Mouse (Mus musculus): ENCODE results near the gene BC030867.
A peak's percentile ranks its signal among the peaks of the same experiment; 100 is the strongest.

The BC030867 gene

DNA sequence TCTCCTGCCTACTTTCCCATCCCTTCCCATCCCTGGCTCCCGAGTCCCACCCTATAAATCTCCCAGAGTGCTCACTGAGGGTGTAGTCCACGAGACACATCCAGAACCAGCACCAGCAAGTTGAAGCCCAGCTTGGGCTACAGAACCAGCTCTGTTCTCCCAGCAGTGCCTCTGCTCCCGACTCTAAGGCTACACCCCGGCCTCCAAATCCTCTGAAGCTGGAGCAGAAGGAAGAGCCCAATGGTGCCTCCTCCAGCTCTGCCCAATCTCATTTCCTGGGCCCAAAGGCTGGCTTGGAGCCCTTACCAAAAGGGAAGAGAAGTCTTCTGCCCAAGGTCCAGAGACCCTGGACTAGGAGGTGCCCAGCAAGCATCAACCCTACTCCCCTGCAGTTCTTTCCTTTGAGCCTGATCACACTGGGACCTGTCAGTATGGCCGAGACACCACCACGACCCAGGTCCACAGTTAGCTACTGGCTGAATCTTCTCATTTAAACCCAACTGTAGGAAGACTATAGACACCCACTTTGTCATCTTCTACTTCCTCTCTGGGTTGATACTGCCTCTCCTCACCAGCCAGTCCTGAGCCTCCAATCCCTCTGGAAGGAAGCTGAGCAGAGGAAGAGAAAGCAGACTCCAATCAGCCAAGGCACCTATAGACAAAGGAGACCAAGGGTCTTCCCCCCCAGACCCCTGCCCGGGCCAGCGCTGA, 27.3 kb upstream of the BC030867 start:
- DNase-seq (ENCODE audit: low spot score): peak; percentile 41

DNA sequence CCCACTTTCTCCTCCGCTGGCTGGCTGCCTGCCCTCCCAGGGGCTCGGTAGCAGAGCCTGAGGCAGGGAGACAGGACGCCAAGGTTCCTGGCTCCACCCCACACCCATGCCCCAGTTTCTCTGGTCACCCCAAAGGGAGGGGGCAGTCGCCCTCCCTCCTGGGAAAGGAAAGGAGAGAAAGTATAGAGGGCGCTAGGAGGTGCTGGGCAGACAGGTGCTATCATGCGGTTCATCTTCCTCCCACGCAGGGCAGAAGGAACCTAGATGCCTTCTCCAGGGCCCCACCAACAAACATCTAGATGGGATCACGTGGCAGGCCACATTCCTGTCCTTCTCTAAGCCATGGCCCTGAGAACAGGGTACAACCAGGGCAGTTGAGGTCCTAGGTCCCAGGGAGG, 26.7 kb upstream of the BC030867 start:
- peak; percentile 51 for DNase-seq (ENCODE audit: low spot score)

DNA sequence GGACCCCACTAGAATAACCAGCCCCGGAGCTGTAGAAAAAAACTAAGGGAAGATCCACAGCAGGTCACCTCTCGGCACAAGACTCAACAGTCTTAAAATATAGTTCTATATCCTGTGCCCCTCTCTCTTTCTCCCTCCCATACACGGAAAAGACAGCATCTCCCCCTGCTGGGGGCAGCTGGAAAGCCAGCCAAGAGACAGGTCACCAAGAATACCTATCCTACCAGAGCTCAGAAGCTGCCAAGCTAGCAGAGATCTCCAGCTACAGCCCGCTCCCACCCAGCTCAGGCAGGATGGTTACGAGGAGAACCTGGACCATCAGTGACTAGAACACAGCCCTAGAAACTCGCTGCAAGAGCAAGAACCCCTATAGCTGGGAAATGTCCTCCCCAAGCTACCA, 25.5 kb upstream of the BC030867 start:
- peak; percentile 64 for DNase-seq (ENCODE audit: low spot score)

DNA sequence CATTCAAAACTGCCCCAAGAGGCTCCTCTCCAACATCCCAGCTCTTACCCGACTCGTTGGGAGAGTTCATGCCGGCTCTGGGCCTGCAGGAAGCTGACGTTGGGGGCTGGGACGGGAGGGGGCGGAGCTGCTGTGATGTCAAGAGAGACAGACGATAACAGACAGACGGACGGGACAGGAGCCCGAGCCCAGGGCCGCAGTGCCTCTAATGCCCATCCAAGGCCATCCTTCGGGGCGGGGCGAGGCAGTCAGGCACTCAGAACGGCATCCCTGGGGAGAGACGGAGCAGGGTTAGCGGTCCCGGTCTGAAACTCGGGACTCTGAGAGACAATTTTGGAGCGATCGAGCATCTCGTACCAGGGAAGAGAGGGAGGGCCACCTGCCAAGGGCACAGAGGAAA, 24.0 kb upstream of the BC030867 start:
- DNase-seq (ENCODE audit: low spot score): no peak

DNA sequence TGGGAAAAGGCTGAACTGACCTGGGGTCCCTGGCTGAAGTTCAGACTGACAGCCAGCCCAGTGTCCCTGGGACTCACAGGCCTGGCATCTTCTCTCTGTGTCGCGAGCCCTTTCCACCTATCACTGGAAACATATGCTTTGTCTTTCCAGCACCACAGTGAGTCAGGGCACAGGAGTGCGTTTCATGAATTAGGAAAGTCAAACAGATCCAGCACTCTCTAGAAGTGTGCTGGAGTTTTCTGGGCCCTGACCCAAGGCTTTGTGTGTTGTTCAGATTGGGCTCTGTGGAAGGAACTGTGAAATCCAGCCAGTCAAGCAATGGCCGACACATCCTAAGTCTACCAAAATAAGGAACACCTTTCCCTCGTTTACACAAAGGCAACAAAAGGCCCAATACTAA, 23.5 kb upstream of the BC030867 start:
- DNase-seq (ENCODE audit: low spot score): no peak

DNA sequence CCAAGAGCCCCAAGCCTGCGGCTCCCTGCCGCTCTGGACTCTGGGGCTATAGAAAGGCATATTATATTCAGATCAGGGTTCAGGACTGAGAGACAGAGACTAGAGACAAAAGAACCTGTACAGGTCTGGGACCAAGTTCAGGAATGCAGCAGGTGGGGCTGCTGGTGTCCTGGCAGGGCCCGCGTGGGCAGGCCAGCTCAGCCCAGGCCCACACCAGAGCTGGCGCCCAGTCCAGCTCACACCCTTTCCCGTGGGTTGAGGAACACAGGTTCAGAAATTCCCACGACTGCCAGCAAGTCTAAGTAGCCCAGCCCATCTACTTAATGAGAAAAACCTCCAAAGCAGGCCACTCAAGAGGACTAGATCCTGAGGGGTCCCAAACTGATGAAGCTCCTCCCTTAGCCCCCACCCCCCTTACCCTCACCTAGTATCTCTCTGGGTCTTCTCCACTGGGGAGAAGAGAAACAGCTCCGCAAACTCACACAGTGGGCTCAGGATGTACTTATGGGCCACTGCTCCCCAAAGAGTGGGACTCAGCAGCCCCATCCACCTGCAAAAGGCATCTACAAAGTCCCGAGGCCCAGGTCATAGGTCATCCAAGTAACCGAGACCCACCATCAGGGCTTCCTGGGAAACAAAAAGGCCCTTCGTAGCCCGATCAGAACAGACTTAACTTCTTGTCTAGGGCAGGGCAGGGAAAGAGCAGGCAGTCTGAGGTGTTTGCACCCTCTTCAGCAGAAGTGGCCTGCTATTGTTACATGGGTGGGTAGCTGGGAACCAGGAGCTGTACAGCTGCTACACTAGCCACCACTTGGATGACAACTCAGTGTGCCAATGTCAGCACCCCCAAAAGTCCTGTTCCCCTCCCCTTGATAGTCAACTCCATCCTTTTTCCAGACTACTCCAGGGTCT, 22.4 kb upstream of the BC030867 start:
- no peak for DNase-seq (ENCODE audit: low spot score)

DNA sequence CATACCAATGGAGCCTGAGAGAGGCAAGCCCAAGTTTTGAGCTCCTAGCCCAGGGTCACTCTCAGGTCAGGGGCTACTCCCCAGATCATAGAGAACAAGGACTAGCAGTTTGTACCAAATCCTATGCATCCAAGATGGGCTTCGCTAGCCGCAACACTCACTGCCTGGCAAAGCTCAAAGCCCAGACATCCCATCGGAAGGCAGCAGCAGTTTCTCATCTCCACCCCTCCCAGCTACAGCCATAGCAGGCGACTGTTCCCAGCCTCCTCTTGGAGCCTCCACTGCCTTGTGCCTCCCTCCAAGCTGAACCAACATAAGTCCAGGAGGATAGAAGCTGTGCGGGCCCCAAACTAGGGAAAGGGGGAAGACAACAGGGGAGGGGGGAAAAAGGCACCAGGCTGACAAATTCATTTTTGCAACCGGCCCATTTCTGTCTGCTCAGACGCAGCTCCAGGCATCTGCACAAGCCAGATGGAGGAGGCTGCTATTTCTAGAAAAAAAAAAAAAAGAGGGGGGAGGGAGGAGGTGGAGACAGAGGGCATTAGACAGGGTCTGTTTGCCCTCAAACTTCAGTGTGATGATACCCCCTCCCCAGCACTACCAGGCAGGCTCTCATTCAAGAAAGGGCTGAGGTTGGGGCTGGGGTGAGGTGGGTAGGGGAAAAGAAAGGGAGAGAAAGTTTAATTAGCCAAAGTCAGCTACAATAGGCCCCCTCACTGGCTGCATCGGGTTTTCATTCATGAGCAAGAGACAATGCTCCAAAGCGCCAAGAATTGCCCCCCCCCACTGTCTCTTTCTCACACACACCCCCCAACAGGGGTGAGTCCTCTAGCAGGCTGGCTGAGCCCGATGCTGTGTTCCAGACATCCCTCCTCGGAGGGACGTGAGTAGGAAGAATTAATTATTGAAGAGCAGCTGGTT, 21.2 kb upstream of the BC030867 start:
- no peak for DNase-seq (ENCODE audit: low spot score)

DNA sequence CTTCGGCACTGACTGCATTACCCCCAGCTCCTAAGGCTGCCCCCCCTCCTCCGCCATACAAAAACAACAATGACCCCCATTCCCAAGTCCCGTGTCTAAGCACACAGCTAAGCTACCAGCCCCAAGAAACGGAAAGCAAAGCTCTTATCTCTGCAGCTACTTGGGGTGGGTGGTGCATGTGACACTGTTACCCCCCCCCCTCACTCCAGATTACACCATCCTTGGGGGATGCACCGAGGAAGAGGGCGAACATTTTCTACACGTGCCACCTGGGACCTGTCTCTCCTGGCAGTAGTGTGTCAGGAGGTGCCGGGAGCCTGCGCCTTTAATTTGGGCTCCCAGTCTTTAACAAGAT, 20.5 kb upstream of the BC030867 start:
- no peak for DNase-seq (ENCODE audit: low spot score)

DNA sequence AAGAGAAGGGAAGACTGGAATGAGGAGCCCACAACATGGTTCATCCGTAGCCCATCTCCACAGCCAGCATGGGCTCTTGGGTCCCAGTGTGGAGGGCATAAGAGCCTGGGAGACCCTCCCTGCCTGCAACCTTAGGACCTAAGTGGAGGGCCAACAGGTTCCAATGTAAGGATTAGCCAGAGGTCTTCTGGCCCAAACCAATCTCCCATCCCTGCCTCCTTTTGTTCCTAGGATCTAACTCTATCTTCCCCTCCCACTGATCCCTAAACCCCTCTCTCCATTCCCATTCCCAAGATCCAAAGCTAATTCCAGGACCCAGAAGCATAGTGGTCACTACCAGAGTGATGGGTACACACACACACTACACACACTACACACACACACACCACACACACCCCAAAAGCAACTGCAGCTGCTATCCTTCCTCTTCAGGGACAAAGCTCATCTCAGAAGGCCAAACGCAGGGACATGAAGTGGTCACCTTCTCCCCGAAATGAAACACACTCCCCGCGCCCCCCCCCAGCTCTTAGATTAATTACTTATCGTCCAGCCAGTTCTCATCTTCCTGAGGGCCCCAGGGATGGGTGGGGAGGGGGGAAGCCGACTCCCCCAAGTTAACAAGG, 19.9 kb upstream of the BC030867 start:
- DNase-seq (ENCODE audit: low spot score): no peak

DNA sequence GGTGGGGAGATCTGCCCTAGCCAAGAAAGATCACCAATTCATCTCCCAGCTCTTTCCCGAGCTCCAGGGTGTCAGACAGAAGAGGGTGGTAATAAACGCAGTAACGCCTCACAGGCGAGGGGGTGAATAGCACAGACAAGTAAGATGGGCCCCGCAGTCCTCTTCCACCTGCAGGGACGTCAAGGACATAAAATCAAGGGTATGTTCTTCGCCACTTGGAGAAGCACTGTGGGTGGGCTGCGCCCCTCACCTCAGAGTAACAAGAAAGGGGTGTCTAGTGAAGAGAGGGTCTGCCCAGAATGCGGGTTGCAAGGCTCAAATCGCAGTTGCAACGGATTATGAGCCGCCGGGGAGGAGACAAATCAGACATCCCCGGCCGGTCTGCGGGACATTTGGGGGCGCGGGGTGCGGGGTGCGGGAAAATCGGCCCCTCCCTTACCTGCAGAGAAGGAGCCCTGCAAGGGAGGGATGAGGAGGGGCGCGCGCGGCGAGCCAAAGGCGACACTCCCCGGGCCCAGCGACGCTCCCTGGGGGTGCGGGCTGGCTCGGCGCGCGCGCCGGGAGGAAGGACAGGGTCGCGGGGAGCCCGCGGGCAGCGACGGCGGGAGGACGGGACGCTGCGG, 19.2 kb upstream of the BC030867 start:
- DNase-seq (ENCODE audit: low spot score): no peak

DNA sequence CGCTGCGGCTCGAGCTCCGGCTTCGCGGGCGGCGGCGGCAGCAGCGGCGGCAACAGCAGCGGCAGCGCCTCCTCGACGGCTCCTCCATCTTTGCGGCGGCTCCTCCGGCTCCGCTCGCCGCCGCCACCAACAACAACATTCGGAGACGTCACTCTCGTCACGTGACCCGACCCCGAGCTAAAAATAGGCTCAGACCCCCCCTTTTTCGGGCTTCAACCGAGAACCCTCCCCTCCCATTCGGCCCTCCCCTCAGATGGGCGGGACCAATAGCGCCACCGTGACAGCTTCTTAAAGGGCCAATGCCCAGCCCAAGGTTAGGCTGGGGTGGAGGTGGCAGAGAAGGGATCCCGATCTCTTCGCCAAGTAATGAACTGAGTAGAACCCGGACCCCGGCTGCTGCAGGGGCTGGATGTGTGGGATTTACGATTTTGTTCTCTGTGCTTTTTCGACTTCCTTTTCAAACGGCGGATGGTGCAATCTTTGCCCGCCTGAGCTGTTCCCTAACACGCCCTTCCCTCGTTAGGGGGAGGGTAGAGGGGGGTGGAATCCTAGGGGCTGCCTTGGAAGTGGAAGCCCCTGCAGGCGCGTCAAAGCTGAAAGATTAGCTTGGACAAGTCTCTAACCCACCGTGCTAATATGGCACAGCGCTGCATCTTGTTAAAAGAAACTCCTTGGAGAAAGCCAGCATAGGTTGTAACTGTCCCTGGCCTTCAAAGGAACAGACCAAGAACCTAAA, 18.5 kb upstream of the BC030867 start, which contains the start of gene Hdac5:
TSS of gene Hdac5 (minus strand) at position 161 of the 736 bp plus-strand sequence.
- peak; percentile 98 for DNase-seq (ENCODE audit: low spot score)

DNA sequence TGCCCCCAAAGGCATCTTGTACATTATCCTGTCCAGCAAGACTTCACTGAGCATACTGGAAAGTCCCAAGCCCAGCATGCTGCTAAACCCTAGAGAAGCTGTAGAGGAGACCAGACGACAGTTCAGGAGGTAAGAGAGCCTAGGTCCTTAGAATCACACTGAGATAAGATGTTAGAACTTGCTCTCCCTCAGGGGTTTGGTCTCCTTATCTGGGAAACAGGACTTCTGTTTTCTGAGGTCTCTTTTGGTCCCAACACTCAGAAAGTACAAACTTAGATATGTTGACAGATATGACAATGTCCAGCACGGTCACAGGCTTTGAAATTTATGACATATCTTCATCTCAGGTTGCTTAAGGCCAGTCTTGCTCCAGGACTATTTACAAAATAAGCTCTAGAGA, 12.7 kb upstream of the BC030867 start:
- no peak for DNase-seq (ENCODE audit: low spot score)

DNA sequence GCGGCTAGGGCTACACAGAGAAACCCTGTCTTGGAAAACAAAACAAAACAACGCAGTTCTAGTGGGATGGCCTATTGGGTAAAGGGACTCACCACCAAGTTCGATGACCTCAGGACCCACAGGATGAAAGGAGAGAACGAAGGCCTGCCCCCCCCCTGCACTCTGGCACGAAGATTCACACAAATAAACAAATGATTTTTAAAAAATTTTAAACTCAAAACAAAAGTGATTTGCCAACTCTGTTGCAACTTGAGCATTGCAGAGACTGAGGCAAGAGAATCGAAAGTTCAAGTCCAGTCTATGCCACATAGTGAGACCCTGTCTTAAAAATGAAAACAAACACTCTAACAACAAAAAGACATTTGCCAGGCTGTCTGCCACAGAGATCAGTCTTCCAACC, 8.0 kb upstream of the BC030867 start:
- no peak for DNase-seq (ENCODE audit: low spot score)

DNA sequence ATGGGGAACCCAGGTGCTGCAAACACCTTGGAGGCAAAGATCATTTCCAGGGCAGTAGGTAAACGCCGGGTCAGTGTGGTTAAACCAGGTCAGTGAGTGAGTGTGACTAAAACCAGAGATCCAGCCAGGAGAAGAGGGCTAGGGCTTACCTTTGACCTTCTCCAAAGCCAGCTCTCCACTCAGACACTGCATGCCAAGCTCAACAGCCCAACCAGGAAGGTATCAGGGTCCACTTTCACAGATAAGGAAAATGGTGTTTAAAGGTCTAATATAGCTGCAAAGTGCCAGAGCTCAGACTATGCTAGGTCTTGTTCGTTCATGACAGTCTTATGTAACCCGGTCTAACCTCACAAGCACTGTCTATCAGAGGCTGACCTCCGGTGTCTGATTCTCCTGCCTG, 7.4 kb upstream of the BC030867 start:
- DNase-seq (ENCODE audit: low spot score): no peak

DNA sequence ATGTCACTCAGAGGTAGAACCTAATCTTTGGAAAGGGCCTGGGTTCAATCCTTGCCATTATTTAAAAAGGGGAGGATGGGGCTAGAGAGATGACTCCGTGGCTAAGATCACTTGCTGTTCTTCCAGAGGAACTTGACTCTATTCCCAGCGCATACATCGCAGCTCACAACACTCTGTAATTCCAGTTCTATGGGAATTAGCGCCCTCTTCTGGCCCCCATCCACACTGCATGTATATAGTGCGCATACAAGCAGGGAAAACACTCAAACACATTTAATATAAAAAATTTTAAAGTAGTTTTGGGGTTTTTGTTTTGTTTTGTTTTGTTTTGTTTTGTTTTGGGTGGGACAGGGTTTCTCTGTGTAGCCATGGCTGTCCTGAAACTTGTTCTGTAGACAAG, 6.8 kb upstream of the BC030867 start:
- no peak for DNase-seq (ENCODE audit: low spot score)

DNA sequence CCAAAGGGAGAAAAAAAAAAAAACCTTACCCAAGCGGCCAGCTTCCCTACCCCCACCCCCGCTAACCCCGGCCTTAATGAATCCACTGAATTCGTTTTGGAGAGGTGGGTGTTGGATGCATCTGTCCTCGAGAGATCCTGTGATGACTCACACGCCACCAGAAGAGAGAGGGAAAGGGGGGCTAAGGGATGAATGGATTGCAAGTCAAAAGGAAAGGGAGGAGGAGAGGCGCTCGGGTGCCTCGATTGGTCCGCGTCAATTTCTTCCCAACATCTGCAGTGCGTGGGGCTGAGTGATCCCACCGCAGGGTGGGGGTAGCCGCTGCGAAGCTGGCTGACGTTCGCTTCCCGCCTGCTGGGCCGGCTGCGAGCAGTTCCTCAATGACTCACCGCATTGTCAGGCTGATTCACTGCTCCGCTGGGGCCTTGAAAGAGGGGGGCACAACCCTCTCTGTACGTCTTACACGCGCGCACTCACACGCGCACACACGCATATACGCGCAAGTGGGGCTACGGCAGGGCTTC, 3.7 kb upstream of the BC030867 start:
- DNase-seq (ENCODE audit: low spot score): no peak

DNA sequence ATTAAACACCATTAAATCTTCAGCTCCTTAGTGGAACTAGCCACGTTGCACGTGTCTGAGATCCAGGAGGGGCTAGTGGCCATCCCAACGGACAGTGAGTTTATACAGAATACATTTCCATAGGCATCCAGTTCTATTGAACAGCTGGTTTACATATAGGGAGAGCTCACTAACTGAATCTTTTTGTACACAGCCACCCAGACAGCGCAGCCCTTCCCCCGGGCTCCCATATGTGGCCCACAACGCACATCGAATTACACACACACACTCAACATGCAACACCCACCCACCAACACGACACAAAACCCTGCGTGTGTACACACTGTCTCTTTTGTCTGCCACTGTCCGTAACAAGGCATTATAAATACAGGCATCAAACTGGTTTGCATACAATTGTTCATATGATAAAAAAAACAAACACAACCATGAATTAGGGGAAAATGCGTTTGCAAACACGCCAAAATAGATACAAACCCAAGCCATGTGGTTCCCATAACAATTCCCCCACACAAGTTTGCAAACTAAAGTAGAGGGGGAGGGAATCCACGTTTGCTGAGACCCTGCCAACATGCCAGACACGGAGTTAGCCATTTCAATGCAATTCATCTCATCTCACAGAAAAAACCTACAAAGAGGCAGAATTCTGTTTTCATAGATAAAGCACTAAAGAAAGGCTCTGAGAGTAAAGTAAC, 3.0 kb upstream of the BC030867 start:
- DNase-seq (ENCODE audit: low spot score): no peak

DNA sequence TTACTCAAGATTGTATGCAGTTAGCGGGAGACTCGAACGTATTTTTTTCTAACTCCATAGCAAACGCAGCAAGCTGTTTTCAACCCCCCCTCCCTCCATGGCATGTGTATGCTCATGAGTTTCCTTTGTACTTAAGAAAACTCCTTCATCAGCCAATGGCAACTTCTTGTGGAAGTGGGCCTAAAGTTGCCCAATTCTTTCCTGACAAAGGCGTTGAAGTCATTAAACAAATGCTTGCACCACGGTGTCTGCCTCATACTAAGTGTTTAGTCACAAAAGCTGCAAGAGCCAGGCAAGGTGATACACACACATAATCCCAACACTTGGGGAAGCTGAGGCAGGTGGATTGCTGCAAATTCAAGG, 2.4 kb upstream of the BC030867 start:
- no peak for DNase-seq (ENCODE audit: low spot score)

DNA sequence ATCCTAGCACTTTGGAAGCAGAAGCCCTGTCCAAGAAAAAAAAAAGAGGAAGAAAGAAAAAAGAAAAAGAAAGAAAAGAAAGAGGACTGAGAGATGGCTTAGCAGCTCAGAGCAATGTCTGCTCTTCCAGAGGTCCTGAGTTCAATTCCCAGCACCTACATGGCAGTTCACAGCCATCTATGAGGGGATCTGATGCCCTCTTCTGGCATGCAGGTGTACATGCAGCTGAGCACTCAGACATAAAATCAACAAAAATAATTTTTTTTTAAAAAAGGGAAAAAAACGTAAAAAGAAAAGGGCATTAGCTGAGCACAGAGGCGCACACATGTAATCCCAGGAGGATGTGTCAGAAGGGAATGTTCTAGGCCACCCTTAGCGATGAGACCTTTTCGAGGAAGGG, 1.8 kb upstream of the BC030867 start:
- no peak for DNase-seq (ENCODE audit: low spot score)
